8 mouse cellular contexts compared by ENCODE assay signal in the genomic region with DNA sequence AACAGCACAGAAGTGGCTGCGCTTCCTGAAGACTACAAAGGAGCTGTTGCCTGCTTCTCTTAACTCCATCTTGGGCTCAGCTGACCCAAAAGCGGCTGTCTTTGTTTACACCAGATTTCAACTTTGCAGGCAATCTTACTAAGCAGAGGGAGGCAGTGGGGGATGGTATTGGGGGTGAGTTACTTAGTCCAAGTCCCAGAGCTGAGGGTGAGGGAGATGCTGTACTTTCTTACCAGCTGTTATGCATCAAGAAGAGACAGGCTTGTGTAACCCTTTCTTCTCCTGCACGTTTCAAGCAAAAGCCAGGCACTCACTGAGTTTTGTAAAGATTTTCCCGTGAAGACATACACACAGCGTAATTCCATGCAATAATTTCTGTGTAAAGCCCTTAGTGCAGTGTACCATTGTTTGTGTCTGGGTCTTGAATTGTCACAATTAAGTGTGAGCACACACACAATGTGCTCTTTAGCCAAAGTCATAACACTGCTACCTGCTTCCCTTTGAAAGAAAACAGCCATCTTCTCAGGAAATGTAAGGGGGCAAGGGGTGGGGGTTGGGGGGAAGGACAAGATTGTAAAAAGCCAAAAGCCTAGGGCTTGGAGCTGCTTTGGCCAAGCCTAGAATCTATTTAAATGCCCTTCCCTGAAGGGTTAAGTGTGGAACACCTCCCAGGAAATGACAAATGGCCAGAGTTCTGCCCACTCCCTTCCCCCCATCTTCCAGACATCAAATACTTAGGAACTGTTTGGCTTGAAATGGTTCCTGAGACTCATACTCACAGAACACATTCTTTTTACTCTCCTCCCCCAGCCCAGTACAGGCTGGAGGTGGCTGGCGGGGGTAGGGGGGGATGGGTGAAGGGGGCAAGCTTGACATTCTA. TPM values are rescaled to one million over a fixed set of nuclear protein-coding genes. Genes with fewer than 3 reads are reported as not detected.
DNase-seq lines count a peak whose midpoint lies in the region; ATAC-seq lines count a peak whose summit lies in the region.

No protein-coding gene starts in this region.

- H3K27me3 ChIP-seq in heart, embryonic 16.5 days (ENCODE audit: control insufficient read depth, insufficient read depth, low read length), result no peaks in the 10 kb centered on the region

- no peak overlapping the region for H3K9ac ChIP-seq in heart, embryonic 16.5 days (ENCODE audit: low read length)

- ATAC-seq in heart, embryonic 16.5 days (replicated peaks; ENCODE audit: extremely low read depth, insufficient read depth, low FRiP score), result peak; percentile 87
- no peak for ATAC-seq in monocyte, adult 5-6 weeks (replicated peaks; ENCODE audit: insufficient number of reproducible peaks, low FRiP score, low TSS enrichment, poor library complexity, severe bottlenecking)
- no peak for ATAC-seq in frontal cortex, adult (ENCODE audit: low TSS enrichment)

- no peaks in the 10 kb centered on the region for H3K9me3 ChIP-seq in heart, embryonic 16.5 days (replicated peaks; ENCODE audit: control insufficient read depth, low read length)

- H3K4me1 ChIP-seq in heart, embryonic 16.5 days (ENCODE audit: control insufficient read depth, insufficient read depth, low read length), result peaks cover 12% of the 10 kb centered on the region

- no peaks in the 10 kb centered on the region for H3K36me3 ChIP-seq in heart, embryonic 16.5 days (ENCODE audit: control insufficient read depth, insufficient read depth)

- H3K4me3 ChIP-seq in heart, embryonic 16.5 days (ENCODE audit: low read length), result no peak overlapping the region

- peak overlapping the region; percentile 24 for H3K4me2 ChIP-seq in heart, embryonic 16.5 days (ENCODE audit: low read depth, low read length)

- WGBS in heart, embryonic 16.5 days, result 33% methylated on average over 6 of the region's 6 CpGs

- peak; percentile 35 for DNase-seq in Muller cell, postnatal 12 days (ENCODE audit: inconsistent ontology term)
- peak; percentile 70 for DNase-seq in embryo, embryonic 9.5 days (ENCODE audit: extremely low spot score)
- DNase-seq in kidney, postnatal 14 days, result peak; percentile 80
- DNase-seq in neural tube, embryonic 10.5 days (ENCODE audit: extremely low spot score, low spot score), result peak; percentile 62
- no peak for DNase-seq in frontal cortex, adult 2 months (ENCODE audit: extremely low spot score in 1 of 2, low spot score in 1 of 2)

- peak overlapping the region; percentile 85 for H3K27ac ChIP-seq in heart, embryonic 16.5 days (ENCODE audit: low read length)

RNA-seq across cellular contexts. Expression of a gene that starts 15.0 kb away (rescaled TPM):
- 382 and 460 TPM in 2 replicates for polyA plus RNA-seq in heart, embryonic 16.5 days (2015; fragmentation: Nextera tagmentation; extraction: Ambion mirVana)
- 0.10 to 1.7 TPM in 2 of 3 replicates, not detected in the other for total RNA-seq in monocyte, adult 5-6 weeks (2017)
- 9.0 and 11.9 TPM in 2 replicates for polyA plus RNA-seq in frontal cortex, adult 2 months (2012; rRNA removed)

Comparison
In these comparisons a context has a peak if more than half of its experiments do, and no peak if none do; other contexts are left out.
1. DNase-seq: peak in Muller cell, postnatal 12 days (single experiment), embryo, embryonic 9.5 days (single experiment), kidney, postnatal 14 days (single experiment) and neural tube, embryonic 10.5 days (single experiment); none in frontal cortex, adult 2 months (0 of 2).
2. RNA of a gene that starts 15.0 kb away (polyA plus RNA-seq): 382 to 460 TPM in heart, embryonic 16.5 days; 9.0 to 11.9 TPM in frontal cortex, adult 2 months; every median in the first group is over 10 times any median in the second.